Mouse (Mus musculus) megakaryocyte, embryonic 14.5 days (primary cell): ENCODE results near the gene Itga7.

Experiments
- FLI1 ChIP-seq: IDR thresholded peaks from 2 replicates; pipeline ENCODE4 v1.6.1; 2012; ENCODE audit warnings: low read length, inconsistent platforms, mixed read lengths
- GATA1 ChIP-seq: IDR thresholded peaks from 3 replicates; pipeline ENCODE4 v1.6.1; 2012; ENCODE audit warnings: mixed read lengths, low read length, inconsistent platforms, borderline replicate concordance

DNA sequence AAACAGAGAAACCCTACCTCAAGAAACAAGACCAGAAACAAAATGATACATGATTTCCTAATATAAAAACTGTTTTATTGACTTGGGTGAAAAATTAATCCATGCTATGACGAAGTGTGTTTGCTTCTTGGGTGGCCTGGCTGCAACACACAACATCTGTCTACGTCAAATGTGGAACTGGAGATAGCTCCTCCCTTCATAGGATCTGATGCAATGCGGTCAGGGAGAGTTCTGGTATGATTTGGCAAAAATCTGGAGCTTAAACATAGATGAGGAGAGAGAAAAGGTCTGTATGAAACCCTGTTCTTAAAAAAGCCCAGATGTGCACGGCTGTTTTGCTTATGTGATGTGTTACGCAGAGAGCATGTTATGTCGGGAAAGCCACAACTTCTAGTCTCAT, 32.3 kb downstream of the Itga7 start:
- TF ChIP-seq GATA1 (no peak), FLI1 (no peak)
